Mouse (Mus musculus): ENCODE measurements around the gene Atpaf1. TPM values are rescaled to one million over a fixed set of nuclear protein-coding genes. Genes with fewer than 3 reads are reported as not detected.
A peak's percentile ranks its signal among the peaks of the same experiment; 100 is the strongest.

The Atpaf1 gene
- total RNA-seq, 2 experiments from 2014 or later = 49.6 to 60.5 TPM

- DNase-seq = no peak
These were observed 27.7 kb downstream of the Atpaf1 start for GRCm38 (mm10) chr4:115812326-115812725.

- no peak for DNase-seq
These were observed 31.0 kb downstream of the Atpaf1 start for GRCm38 (mm10) chr4:115815606-115816005.

- no peak for DNase-seq
These were observed 35.6 kb downstream of the Atpaf1 start for GRCm38 (mm10) chr4:115820199-115820598.

- no peak for DNase-seq
These were observed 36.3 kb downstream of the Atpaf1 start for GRCm38 (mm10) chr4:115820944-115821343.

- DNase-seq = no peak
These were observed 36.8 kb downstream of the Atpaf1 start for GRCm38 (mm10) chr4:115821431-115821830.

GRCm38 (mm10) chr4:115821928-115822327 lies 37.3 kb downstream of the Atpaf1 start:
- no peak for DNase-seq

GRCm38 (mm10) chr4:115824178-115824577 lies 39.6 kb downstream of the Atpaf1 start:
- DNase-seq = no peak

GRCm38 (mm10) chr4:115825271-115825670 lies 40.7 kb downstream of the Atpaf1 start:
- no peak for DNase-seq

GRCm38 (mm10) chr4:115827066-115827465 lies 42.5 kb downstream of the Atpaf1 start:
- no peak for DNase-seq

GRCm38 (mm10) chr4:115827535-115827887 lies 42.9 kb downstream of the Atpaf1 start:
- DNase-seq = no peak

GRCm38 (mm10) chr4:115827888-115828571 lies 43.4 kb downstream of the Atpaf1 start, which contains the start of gene Mob3c:
Gene Mob3c, plus strand, starts transcription at chr4:115828092.
- DNase-seq = peak; percentile 47 to 63

- no peak for DNase-seq
These were observed 43.9 kb downstream of the Atpaf1 start for GRCm38 (mm10) chr4:115828572-115828902.

GRCm38 (mm10) chr4:115830491-115830890 lies 45.9 kb downstream of the Atpaf1 start:
- DNase-seq = no peak

GRCm38 (mm10) chr4:115831221-115831620 lies 46.6 kb downstream of the Atpaf1 start:
- DNase-seq = no peak

GRCm38 (mm10) chr4:115832040-115832439 lies 47.4 kb downstream of the Atpaf1 start:
- DNase-seq = no peak

GRCm38 (mm10) chr4:115835576-115835975 lies 51.0 kb downstream of the Atpaf1 start:
- DNase-seq = no peak

- DNase-seq = no peak
These were observed 53.6 kb downstream of the Atpaf1 start for GRCm38 (mm10) chr4:115838196-115838595.

- DNase-seq = peak; percentile 87 to 88
These were observed 54.4 kb downstream of the Atpaf1 start, which contains the start of gene Mknk1 for GRCm38 (mm10) chr4:115838696-115839641. Gene Mknk1, plus strand, starts transcription at chr4:115839198.

- DNase-seq = no peak
These were observed 55.3 kb downstream of the Atpaf1 start for GRCm38 (mm10) chr4:115839956-115840355.

GRCm38 (mm10) chr4:115840842-115841241 lies 56.2 kb downstream of the Atpaf1 start:
- no peak for DNase-seq

- no peak for DNase-seq
These were observed 62.0 kb downstream of the Atpaf1 start for GRCm38 (mm10) chr4:115846656-115847055.

GRCm38 (mm10) chr4:115847377-115847776 lies 62.8 kb downstream of the Atpaf1 start:
- DNase-seq = no peak

- no peak for DNase-seq
These were observed 63.5 kb downstream of the Atpaf1 start for GRCm38 (mm10) chr4:115848083-115848482.

Data from layer of hippocampus, postnatal 36 days (tissue).